Mouse (Mus musculus) intestine, embryonic 16.5 days (tissue): ENCODE measurements around the gene Cmtm6. TPM values are rescaled to one million over a fixed set of nuclear protein-coding genes. Genes with fewer than 3 reads are reported as not detected.

Experiments
- ATAC-seq: fragments of 200-750 bp; cut with Nextera tagmentation; 2 replicates; pipeline ENCODE4 v1.8.0; 2017; ENCODE audit warnings: moderate TSS enrichment, moderate library complexity
- H3K27ac ChIP-seq: fragments of 300-500 bp; sonication (generic); 2 replicates; pipeline ENCODE4 v1.5.1; 2014; ENCODE audit warnings: mild to moderate bottlenecking, low read length
- H3K27me3 ChIP-seq: fragments of 300-500 bp; sonication (generic); replicated peaks from 2 replicates; pipeline ENCODE4 v1.6.1; 2014; ENCODE audit warnings: low read length, control low read depth, mixed read lengths; ENCODE audit not compliant: control insufficient read depth, insufficient read depth
- H3K36me3 ChIP-seq: fragments of 300-500 bp; sonication (generic); 2 replicates; pipeline ENCODE4 v1.6.1; 2014; ENCODE audit warnings: low read length, control low read depth; ENCODE audit not compliant: control insufficient read depth, insufficient read depth
- H3K4me1 ChIP-seq: fragments of 300-500 bp; sonication (generic); 2 replicates; pipeline ENCODE4 v1.6.1; 2014; ENCODE audit warnings: low read length, control low read depth, mixed read lengths; ENCODE audit not compliant: control insufficient read depth, insufficient read depth
- H3K4me2 ChIP-seq: fragments of 300-500 bp; sonication (generic); 2 replicates; pipeline ENCODE4 v1.6.1; 2014; ENCODE audit warnings: low read depth, low read length, control low read depth
- H3K4me3 ChIP-seq: fragments of 300-500 bp; sonication (generic); 2 replicates; pipeline ENCODE4 v1.5.1; 2014; ENCODE audit warnings: mild to moderate bottlenecking, low read length
- H3K9ac ChIP-seq: fragments of 300-500 bp; sonication (generic); 2 replicates; pipeline ENCODE4 v1.6.1; 2014; ENCODE audit warnings: low read depth, low read length
- H3K9me3 ChIP-seq: fragments of 300-500 bp; sonication (generic); 2 replicates; pipeline ENCODE4 v1.6.1; 2016; ENCODE audit warnings: low read length, control low read depth; ENCODE audit not compliant: control insufficient read depth
- WGBS: fragments of 180-500 bp; shearing (Covaris S2); extraction: QIAGEN DNeasy Blood & Tissue Kit; methylation state at CpG from one replicate; pipeline ENCODE4 v1.1.7; 2014; 5-methylcytosine and 5-hydroxymethylcytosine counted together
- polyA plus RNA-seq: library from polyadenylated mRNA; unstranded; fragments of >200 nt; fragmentation: Nextera tagmentation; extraction: Ambion mirVana; gene quantifications from 2 replicates; pipeline ENCODE4 v1.2.1, GENCODE M21; 2015

Gene Cmtm6
- polyA plus RNA-seq, 1 experiment from 2014 or later, result 100 TPM

- Histone ChIP-seq H3K9ac (no peak overlapping the region), H3K27me3 (no peaks in the 10 kb centered on the region), H3K9me3 (no peaks in the 10 kb centered on the region), H3K4me3 (no peak overlapping the region), H3K27ac (no peak overlapping the region), H3K36me3 (no peaks in the 10 kb centered on the region), H3K4me2 (no peak overlapping the region), H3K4me1 (no peaks in the 10 kb centered on the region)
- ATAC-seq, result no peak
- 46% methylated on average over 10 of the region's 11 CpGs for WGBS
Measured at GRCm38 (mm10) chr9:114796473-114797050, 65.6 kb downstream of the Cmtm6 start.

GRCm38 (mm10) chr9:114797329-114798004, 66.6 kb downstream of the Cmtm6 start:
- Histone ChIP-seq H3K27me3 (no peaks in the 10 kb centered on the region), H3K4me1 (no peaks in the 10 kb centered on the region), H3K4me3 (no peak overlapping the region), H3K36me3 (no peaks in the 10 kb centered on the region), H3K9ac (no peak overlapping the region), H3K27ac (no peak overlapping the region), H3K4me2 (no peak overlapping the region), H3K9me3 (no peaks in the 10 kb centered on the region)
- peak; percentile 77 for ATAC-seq
- WGBS, result 54% methylated on average over 11 of the region's 11 CpGs

GRCm38 (mm10) chr9:114798845-114799244, 67.9 kb downstream of the Cmtm6 start:
- Histone ChIP-seq H3K27me3 (no peaks in the 10 kb centered on the region), H3K4me1 (no peaks in the 10 kb centered on the region), H3K4me3 (no peak overlapping the region), H3K27ac (no peak overlapping the region), H3K36me3 (no peaks in the 10 kb centered on the region), H3K9me3 (no peaks in the 10 kb centered on the region), H3K4me2 (no peak overlapping the region), H3K9ac (no peak overlapping the region)
- ATAC-seq, result no peak
- 41% methylated on average over 6 of the region's 6 CpGs for WGBS

Other genes starting within 250 kb of the Cmtm6 start
- 1.9 and 2.5 TPM in 2 replicates for gene Ccr4, start 226.2 kb upstream of the Cmtm6 start, polyA plus RNA-seq
- 0.32 TPM in 1 of 2 replicates, not detected in the other for gene C130032M10Rik, start 215.4 kb upstream of the Cmtm6 start, polyA plus RNA-seq
- 3.8 and 4.0 TPM in 2 replicates for gene Trim71, start 166.7 kb upstream of the Cmtm6 start, polyA plus RNA-seq
- 49.3 and 50.0 TPM in 2 replicates for gene Cnot10, start 90.9 kb upstream of the Cmtm6 start, polyA plus RNA-seq
- 48.1 and 52.2 TPM in 2 replicates for gene Dync1li1, start 42.3 kb upstream of the Cmtm6 start, polyA plus RNA-seq
- gene Cmtm7, start 50.7 kb downstream of the Cmtm6 start, polyA plus RNA-seq, result 82.5 and 86.6 TPM in 2 replicates
- gene Cmtm8, start 113.0 kb downstream of the Cmtm6 start, polyA plus RNA-seq, result 80.2 and 87.3 TPM in 2 replicates
- gene Gpd1l, start 202.9 kb downstream of the Cmtm6 start, polyA plus RNA-seq, result 25.4 and 27.4 TPM in 2 replicates
- 1.4 and 2.5 TPM in 2 replicates for gene Osbpl10, start 247.5 kb downstream of the Cmtm6 start, polyA plus RNA-seq